Mouse (Mus musculus) frontal cortex, postnatal 10 days (tissue): ENCODE data around the gene Rph3a.

Source experiments
- DNase-seq, 2 experiments: peaks; one replicate each; pipeline ENCODE4 v3.0.0; 2022; ENCODE audit warnings: low spot score in 2 of 2, mixed read lengths in 1 of 2

The Rph3a gene

GRCm38 (mm10) chr5:121009811-121010569, at the start of gene Rph3a:
Gene Rph3a, minus strand, starts transcription at chr5:121010092.
- DNase-seq, result no peak

GRCm38 (mm10) chr5:121058261-121058660, 48.4 kb upstream of the Rph3a start:
- no peak for DNase-seq

GRCm38 (mm10) chr5:121053886-121054285, 44.0 kb upstream of the Rph3a start:
- no peak for DNase-seq

- no peak for DNase-seq
Observed at GRCm38 (mm10) chr5:121041791-121042190, 31.9 kb upstream of the Rph3a start.

- no peak for DNase-seq
Observed at GRCm38 (mm10) chr5:121039465-121039864, 29.6 kb upstream of the Rph3a start.

GRCm38 (mm10) chr5:121030161-121030560, 20.3 kb upstream of the Rph3a start:
- no peak for DNase-seq

- no peak for DNase-seq
Observed at GRCm38 (mm10) chr5:121019505-121019904, 9.6 kb upstream of the Rph3a start.

GRCm38 (mm10) chr5:121017699-121018098, 7.8 kb upstream of the Rph3a start:
- no peak for DNase-seq

GRCm38 (mm10) chr5:121016405-121016804, 6.5 kb upstream of the Rph3a start:
- no peak for DNase-seq

- no peak for DNase-seq
Observed at GRCm38 (mm10) chr5:121014496-121014895, 4.6 kb upstream of the Rph3a start.

- no peak for DNase-seq
Observed at GRCm38 (mm10) chr5:121011962-121012361, 2.1 kb upstream of the Rph3a start.

- peak in 1 of 2 experiments; percentile 54 for DNase-seq
Observed at GRCm38 (mm10) chr5:121009406-121009805, 486 bp downstream of the Rph3a start.

GRCm38 (mm10) chr5:121008411-121009239, 1.3 kb downstream of the Rph3a start:
- no peak for DNase-seq

GRCm38 (mm10) chr5:121007563-121007962, 2.3 kb downstream of the Rph3a start:
- DNase-seq, result no peak

GRCm38 (mm10) chr5:121007130-121007529, 2.8 kb downstream of the Rph3a start:
- DNase-seq, result no peak

GRCm38 (mm10) chr5:121006176-121006575, 3.7 kb downstream of the Rph3a start:
- no peak for DNase-seq

- DNase-seq, result no peak
Observed at GRCm38 (mm10) chr5:121003781-121004180, 6.1 kb downstream of the Rph3a start.

- no peak for DNase-seq
Observed at GRCm38 (mm10) chr5:120999573-120999972, 10.3 kb downstream of the Rph3a start.

GRCm38 (mm10) chr5:120988373-120988772, 21.5 kb downstream of the Rph3a start:
- no peak for DNase-seq

GRCm38 (mm10) chr5:120983029-120983428, 26.9 kb downstream of the Rph3a start:
- DNase-seq, result no peak

- DNase-seq, result no peak
Observed at GRCm38 (mm10) chr5:120981211-120981610, 28.7 kb downstream of the Rph3a start.

- no peak for DNase-seq
Observed at GRCm38 (mm10) chr5:120980116-120980515, 29.8 kb downstream of the Rph3a start.

GRCm38 (mm10) chr5:120976138-120976537, 33.8 kb downstream of the Rph3a start:
- no peak for DNase-seq
